Mouse (Mus musculus) lung, adult 2 months (tissue): ENCODE measurements around the gene Kdm1b.

ENCODE experiments used
- CTCF ChIP-seq: fragments of 200-500 bp; IDR thresholded peaks from 2 replicates; pipeline ENCODE4 v1.5.1; 2011; ENCODE audit warnings: mild to moderate bottlenecking, low read length, control low read depth; ENCODE audit not compliant: insufficient read depth
- POLR2A ChIP-seq: fragments of 200-500 bp; IDR thresholded peaks from 2 replicates; pipeline ENCODE4 v1.6.1; 2011; ENCODE audit warnings: low read depth, mild to moderate bottlenecking, control low read depth, low read length, borderline replicate concordance; ENCODE audit errors: extremely low read depth

- TF ChIP-seq CTCF (no peak), POLR2A (no peak)
Observed at GRCm38 (mm10) chr13:47050009-47050408, 6.7 kb downstream of the Kdm1b start.
